8 mouse cellular contexts compared by ENCODE assay signal in the genomic region with DNA sequence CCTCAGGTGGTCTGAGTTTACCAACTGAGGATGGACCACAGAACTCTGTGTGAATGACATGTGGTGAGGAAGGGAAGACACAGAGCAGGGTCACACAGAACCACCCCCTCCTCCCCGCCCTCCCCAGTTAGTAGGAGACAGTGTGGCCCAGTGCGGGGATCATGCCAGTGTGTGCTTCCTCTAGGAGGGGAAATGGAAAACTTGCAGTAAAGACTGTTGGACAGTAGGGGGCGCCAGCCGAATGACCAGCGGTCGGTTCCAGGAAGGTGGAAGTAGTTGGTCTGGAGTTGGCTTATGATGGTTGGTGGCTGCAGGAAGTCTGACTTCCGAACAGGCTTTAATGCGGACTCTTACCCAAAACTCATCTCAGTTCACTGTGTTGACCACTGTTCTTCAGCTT.
DNase-seq lines count a peak whose midpoint lies in the region; ATAC-seq lines count a peak whose summit lies in the region.

No protein-coding gene starts in this region.

- no peaks in the 10 kb centered on the region; the same call in 1 of the 2 replicates for H3K27me3 ChIP-seq in forebrain, embryonic 10.5 days (ENCODE audit: poor library complexity, severe bottlenecking)
- no peaks in the 10 kb centered on the region for H3K27me3 ChIP-seq in forebrain, embryonic 13.5 days

- no peak overlapping the region for H3K4me2 ChIP-seq in forebrain, embryonic 13.5 days

- H3K36me3 ChIP-seq in forebrain, embryonic 10.5 days (replicated peaks), result no peaks in the 10 kb centered on the region
- no peaks in the 10 kb centered on the region for H3K36me3 ChIP-seq in forebrain, embryonic 13.5 days (ENCODE audit: poor library complexity, severe bottlenecking)

- H3K9me3 ChIP-seq in forebrain, embryonic 10.5 days, result peaks cover under 1% of the 10 kb centered on the region; the same call in 1 of the 2 replicates
- H3K9me3 ChIP-seq in forebrain, embryonic 13.5 days (replicated peaks), result peaks cover 1% of the 10 kb centered on the region; the same call in 1 of the 2 replicates

- no peak for ATAC-seq in forebrain, embryonic 13.5 days
- peak; percentile 88 for ATAC-seq in megakaryocyte, adult 5-6 weeks (ENCODE audit: poor library complexity, severe bottlenecking)

- H3K4me1 ChIP-seq in forebrain, embryonic 10.5 days, result peaks cover 13% of the 10 kb centered on the region; the same call in 1 of the 2 replicates
- H3K4me1 ChIP-seq in forebrain, embryonic 13.5 days, result no peaks in the 10 kb centered on the region

- no peak overlapping the region for H3K9ac ChIP-seq in forebrain, embryonic 13.5 days

- no peak overlapping the region for H3K4me3 ChIP-seq in forebrain, embryonic 10.5 days
- no peak overlapping the region for H3K4me3 ChIP-seq in forebrain, embryonic 13.5 days

- peak; percentile 55 for DNase-seq in forebrain, embryonic 10.5 days (ENCODE audit: extremely low spot score, low spot score)
- peak; percentile 60 for DNase-seq in 3T3-L1 (ENCODE audit: low read depth, low spot score)
- DNase-seq in adrenal gland, adult 18-20 months (ENCODE audit: low spot score in 2 of 2), result peak; percentile 68 to 71
- DNase-seq in forelimb bud, embryonic 11.5 days (ENCODE audit: low read depth, low spot score), result peak; percentile 64
- DNase-seq in kidney, postnatal 36 days, result peak; percentile 42 to 76
- DNase-seq in testis, postnatal 14 days (ENCODE audit: low spot score), result peak; percentile 57

- WGBS in forebrain, embryonic 10.5 days, result 29% methylated on average over 8 of the region's 8 CpGs
- WGBS in forebrain, embryonic 13.5 days, result 30% methylated on average over 8 of the region's 8 CpGs

- H3K27ac ChIP-seq in forebrain, embryonic 10.5 days, result no peak overlapping the region
- H3K27ac ChIP-seq in forebrain, embryonic 13.5 days, result no peak overlapping the region
